Mouse (Mus musculus) liver, postnatal 0 days (tissue): ENCODE results near the gene Atrip. TPM values are rescaled to one million over a fixed set of nuclear protein-coding genes. Genes with fewer than 3 reads are reported as not detected.
A peak's percentile ranks its signal among the peaks of the same experiment; 100 is the strongest.

Source experiments
- ATAC-seq: fragments of 200-750 bp; cut with Nextera tagmentation; 2 replicates; pipeline ENCODE4 v1.8.0; 2017; ENCODE audit warnings: mild to moderate bottlenecking, moderate library complexity
- DNase-seq: peaks from one replicate; pipeline ENCODE4 v3.0.0-alpha.2; 2016
- H3K27ac ChIP-seq: fragments of 300-500 bp; sonication (generic); 2 replicates; pipeline ENCODE4 v1.5.1; 2014; ENCODE audit warnings: antibody characterized with exemption, moderate library complexity, mild to moderate bottlenecking, low read depth
- H3K27me3 ChIP-seq: fragments of 300-500 bp; sonication (generic); 2 replicates; pipeline ENCODE4 v1.6.1; 2014; ENCODE audit warnings: low read length, control low read depth, mixed read lengths; ENCODE audit not compliant: insufficient read depth
- H3K36me3 ChIP-seq: fragments of 300-500 bp; sonication (generic); replicated peaks from 2 replicates; pipeline ENCODE4 v1.6.1; 2014; ENCODE audit warnings: mild to moderate bottlenecking, control low read depth, low read length, moderate library complexity, mixed read lengths; ENCODE audit not compliant: insufficient read depth
- H3K4me1 ChIP-seq: fragments of 300-500 bp; sonication (generic); 2 replicates; pipeline ENCODE4 v1.6.1; 2014; ENCODE audit warnings: antibody characterized with exemption, mild to moderate bottlenecking, control low read depth; ENCODE audit not compliant: insufficient read depth
- H3K4me2 ChIP-seq: fragments of 300-500 bp; sonication (generic); 2 replicates; pipeline ENCODE4 v1.6.1; 2014; ENCODE audit warnings: low read depth, mild to moderate bottlenecking, low read length, moderate library complexity, mixed read lengths
- H3K4me3 ChIP-seq: fragments of 300-500 bp; sonication (generic); 2 replicates; pipeline ENCODE4 v1.5.1; 2014; ENCODE audit warnings: low read depth, low read length
- H3K9ac ChIP-seq: fragments of 300-500 bp; sonication (generic); replicated peaks from 2 replicates; pipeline ENCODE4 v1.6.1; 2014; ENCODE audit warnings: mild to moderate bottlenecking, moderate library complexity
- H3K9me3 ChIP-seq: fragments of 300-500 bp; sonication (generic); 2 replicates; pipeline ENCODE4 v1.6.1; 2016; ENCODE audit warnings: mild to moderate bottlenecking, control low read depth, low read length, mixed read lengths
- CTCF ChIP-seq: sonication (generic); IDR thresholded peaks from 2 replicates; pipeline ENCODE4 v1.5.1; 2016; ENCODE audit warnings: antibody characterized with exemption, low read depth
- EP300 ChIP-seq: IDR thresholded peaks from 2 replicates; pipeline ENCODE4 v1.6.1; 2016; ENCODE audit warnings: antibody characterized with exemption, low read depth, mild to moderate bottlenecking
- WGBS: fragments of 180-500 bp; shearing (Covaris S2); extraction: QIAGEN DNeasy Blood & Tissue Kit; methylation state at CpG from one replicate; pipeline ENCODE4 v1.1.7; 2014; ENCODE audit not compliant: insufficient replicate concordance; 5-methylcytosine and 5-hydroxymethylcytosine counted together
- polyA plus RNA-seq: library from polyadenylated mRNA; unstranded; fragments of >200 nt; fragmentation: Nextera tagmentation; extraction: Ambion mirVana; gene quantifications from 2 replicates; pipeline ENCODE4 v1.2.1, GENCODE M21; 2015

The Atrip gene
- polyA plus RNA-seq, 1 experiment from 2014 or later: 6.7 TPM

DNA sequence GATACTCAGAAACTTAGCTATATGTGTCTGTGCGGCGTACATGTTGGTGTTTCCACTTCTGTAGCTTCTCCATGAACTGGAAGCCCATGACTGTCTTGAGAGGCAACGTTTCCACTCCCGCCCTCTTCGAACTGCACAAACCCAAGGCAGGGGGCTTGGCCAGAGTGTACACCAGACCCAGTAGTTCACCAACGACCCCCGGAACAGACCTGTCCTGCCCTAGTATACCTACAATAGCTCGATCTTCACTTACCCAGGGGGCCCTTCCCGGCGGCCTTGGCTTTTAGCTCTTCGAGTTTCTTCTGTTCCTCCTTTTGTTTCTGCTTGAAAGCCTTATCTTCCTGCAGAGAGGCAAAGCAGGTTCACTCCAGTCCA, 7.8 kb upstream of the Atrip start:
- H3K27me3 ChIP-seq: no peaks in the 10 kb centered on the region
- H3K9ac ChIP-seq: peak overlapping the region; percentile 83
- H3K4me1 ChIP-seq: peaks cover 19% of the 10 kb centered on the region
- DNase-seq: no peak
- WGBS: 3% methylated on average over 11 of the region's 11 CpGs
- no peaks in the 10 kb centered on the region for H3K9me3 ChIP-seq
- H3K36me3 ChIP-seq: no peaks in the 10 kb centered on the region; the same call in 1 of the 2 replicates
- peak overlapping the region; percentile 70 for H3K4me3 ChIP-seq
- peak overlapping the region; percentile 77 for H3K4me2 ChIP-seq
- ATAC-seq: peak; percentile 8; the same call in 1 of the 2 replicates
- TF ChIP-seq EP300 (no peak), CTCF (no peak)
- peak overlapping the region; percentile 73 for H3K27ac ChIP-seq

DNA sequence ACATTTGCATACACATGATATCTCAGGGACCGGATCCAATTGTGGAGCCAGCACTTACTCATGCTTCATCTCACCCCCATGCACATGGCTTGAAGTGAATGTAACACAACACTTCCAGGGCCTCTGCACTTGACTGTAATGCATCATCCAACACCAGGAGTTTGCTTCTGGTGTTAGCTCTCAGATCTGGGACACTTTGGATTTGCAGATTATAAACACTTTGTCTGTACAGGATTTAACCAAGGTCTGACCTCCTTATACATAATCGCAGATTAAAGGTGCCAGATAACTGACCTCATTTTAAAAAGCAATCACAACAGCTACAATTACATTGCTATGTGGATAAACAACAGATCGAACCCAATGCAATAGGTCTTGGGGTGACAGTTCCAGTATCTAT, 6.6 kb upstream of the Atrip start:
- Histone ChIP-seq H3K36me3 (no peaks in the 10 kb centered on the region; the same call in 1 of the 2 replicates), H3K9me3 (no peaks in the 10 kb centered on the region), H3K27me3 (no peaks in the 10 kb centered on the region), H3K27ac (no peak overlapping the region), H3K9ac (no peak overlapping the region), H3K4me3 (no peak overlapping the region), H3K4me2 (peak overlapping the region; percentile 77; the same call in 1 of the 2 replicates), H3K4me1 (peaks cover 19% of the 10 kb centered on the region)
- 80% methylated on average over 3 of the region's 3 CpGs for WGBS
- ATAC-seq (no peak), DNase-seq (no peak)
- TF ChIP-seq EP300 (no peak), CTCF (no peak)

DNA sequence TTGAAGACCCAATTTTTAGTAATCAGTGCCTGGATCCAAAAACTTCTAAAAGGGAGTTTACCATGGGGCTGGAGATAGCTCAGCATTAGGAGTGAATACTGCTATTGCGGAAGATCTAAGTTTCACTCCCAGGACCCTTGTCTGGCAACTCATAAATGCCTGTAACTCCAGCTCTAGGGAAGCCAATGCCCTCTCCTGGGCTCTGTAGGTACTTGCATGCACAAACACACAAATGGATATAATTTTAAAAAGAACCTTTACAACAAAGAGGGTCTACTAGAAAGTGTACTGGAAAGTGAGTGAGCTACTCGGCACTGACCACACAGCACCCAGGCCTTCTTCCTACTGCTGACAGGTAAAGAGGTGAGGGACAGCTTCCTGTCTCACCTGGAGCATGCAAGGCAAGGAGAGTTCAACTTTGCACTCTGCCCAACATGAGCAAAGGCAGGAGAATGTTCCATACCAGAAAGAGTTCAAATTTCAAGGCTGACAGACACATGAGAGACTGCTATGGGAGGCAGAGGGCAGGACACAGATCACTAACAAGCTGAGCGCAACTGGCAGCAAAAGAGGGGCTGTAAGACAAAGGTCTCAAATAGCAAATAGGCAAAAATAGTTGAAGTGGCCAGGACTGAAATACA, 5.7 kb downstream of the Atrip start:
- DNase-seq (no peak), ATAC-seq (peak; percentile 62)
- Histone ChIP-seq H3K4me3 (no peak overlapping the region), H3K4me2 (no peak overlapping the region), H3K9me3 (no peaks in the 10 kb centered on the region), H3K36me3 (peaks cover 70% of the 10 kb centered on the region), H3K4me1 (peaks cover 6% of the 10 kb centered on the region), H3K27ac (peak overlapping the region; percentile 39; the same call in 1 of the 2 replicates), H3K27me3 (no peaks in the 10 kb centered on the region), H3K9ac (no peak overlapping the region)
- peak; percentile 48 for TF ChIP-seq CTCF
- TF ChIP-seq EP300: no peak
- 83% methylated on average over 3 of the region's 3 CpGs for WGBS

DNA sequence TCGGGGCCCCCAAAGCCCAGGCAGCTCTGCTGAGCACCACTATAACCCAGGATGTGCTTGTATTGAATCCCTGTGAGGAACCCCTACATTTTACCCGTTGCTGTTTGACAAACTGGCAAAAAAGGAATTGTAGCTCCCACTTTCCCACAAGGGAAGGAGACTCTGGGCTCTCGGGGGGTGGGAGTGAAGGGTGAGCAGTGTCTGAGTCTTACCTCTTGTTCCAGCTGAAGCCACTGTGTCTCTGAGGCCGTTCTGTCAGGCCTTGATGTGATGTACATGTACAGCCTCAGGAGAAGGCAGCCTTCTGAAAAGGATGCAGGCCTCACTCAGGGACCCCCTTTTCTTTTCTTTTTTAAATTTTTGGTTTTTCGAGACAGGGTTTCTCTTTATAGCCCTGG, 13.0 kb downstream of the Atrip start:
- H3K4me1 ChIP-seq: peaks cover 20% of the 10 kb centered on the region
- no peak overlapping the region for H3K27ac ChIP-seq
- DNase-seq (no peak), ATAC-seq (no peak)
- WGBS: 83% methylated on average over 5 of the region's 5 CpGs
- no peak overlapping the region for H3K4me3 ChIP-seq
- peaks cover 53% of the 10 kb centered on the region for H3K36me3 ChIP-seq
- no peak for TF ChIP-seq CTCF
- no peak for TF ChIP-seq EP300
- H3K27me3 ChIP-seq: no peaks in the 10 kb centered on the region
- H3K9me3 ChIP-seq: no peaks in the 10 kb centered on the region
- H3K9ac ChIP-seq: no peak overlapping the region
- no peak overlapping the region for H3K4me2 ChIP-seq

DNA sequence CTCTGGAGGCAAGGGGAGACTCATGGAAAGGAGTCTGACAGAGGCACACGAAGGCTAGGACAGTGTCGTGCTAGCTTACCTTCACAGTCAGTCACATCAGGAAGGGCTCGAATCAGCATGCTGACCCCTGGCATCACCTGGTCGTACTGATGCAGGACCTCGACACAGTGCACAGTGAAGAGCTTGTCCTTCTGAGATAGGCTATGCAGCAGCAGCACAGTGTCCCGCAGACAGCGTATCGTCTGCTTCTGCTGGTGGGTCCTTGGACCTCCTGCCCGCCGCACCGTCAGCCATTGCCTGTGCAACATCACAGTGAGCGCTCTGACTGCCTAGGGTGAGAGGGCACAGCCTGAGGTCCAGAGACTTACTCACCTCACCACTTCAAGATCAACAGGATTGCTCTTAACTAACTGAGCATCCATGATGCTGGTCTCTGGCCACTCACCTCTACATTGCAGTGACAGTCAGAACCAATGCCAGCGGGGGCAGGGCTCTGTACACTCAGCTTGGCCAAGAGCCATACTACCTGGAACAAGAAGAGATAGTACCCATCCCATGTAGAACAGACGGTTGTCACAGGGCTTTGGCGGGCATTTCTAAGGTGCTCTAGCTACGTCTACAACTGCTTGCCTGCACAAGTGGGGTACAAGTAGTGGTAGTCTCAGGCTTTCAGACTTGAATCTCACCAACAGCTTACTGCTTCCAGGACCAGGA, 13.6 kb downstream of the Atrip start:
- ATAC-seq (no peak), DNase-seq (peak; percentile 43)
- H3K4me2 ChIP-seq: peak overlapping the region; percentile 77; the same call in 1 of the 2 replicates
- H3K9ac ChIP-seq: no peak overlapping the region
- peaks cover 47% of the 10 kb centered on the region for H3K36me3 ChIP-seq
- peaks cover 26% of the 10 kb centered on the region for H3K4me1 ChIP-seq
- no peaks in the 10 kb centered on the region for H3K27me3 ChIP-seq
- no peaks in the 10 kb centered on the region for H3K9me3 ChIP-seq
- H3K27ac ChIP-seq: no peak overlapping the region
- no peak for TF ChIP-seq CTCF
- no peak for TF ChIP-seq EP300
- H3K4me3 ChIP-seq: no peak overlapping the region
- WGBS: 84% methylated on average over 16 of the region's 16 CpGs

DNA sequence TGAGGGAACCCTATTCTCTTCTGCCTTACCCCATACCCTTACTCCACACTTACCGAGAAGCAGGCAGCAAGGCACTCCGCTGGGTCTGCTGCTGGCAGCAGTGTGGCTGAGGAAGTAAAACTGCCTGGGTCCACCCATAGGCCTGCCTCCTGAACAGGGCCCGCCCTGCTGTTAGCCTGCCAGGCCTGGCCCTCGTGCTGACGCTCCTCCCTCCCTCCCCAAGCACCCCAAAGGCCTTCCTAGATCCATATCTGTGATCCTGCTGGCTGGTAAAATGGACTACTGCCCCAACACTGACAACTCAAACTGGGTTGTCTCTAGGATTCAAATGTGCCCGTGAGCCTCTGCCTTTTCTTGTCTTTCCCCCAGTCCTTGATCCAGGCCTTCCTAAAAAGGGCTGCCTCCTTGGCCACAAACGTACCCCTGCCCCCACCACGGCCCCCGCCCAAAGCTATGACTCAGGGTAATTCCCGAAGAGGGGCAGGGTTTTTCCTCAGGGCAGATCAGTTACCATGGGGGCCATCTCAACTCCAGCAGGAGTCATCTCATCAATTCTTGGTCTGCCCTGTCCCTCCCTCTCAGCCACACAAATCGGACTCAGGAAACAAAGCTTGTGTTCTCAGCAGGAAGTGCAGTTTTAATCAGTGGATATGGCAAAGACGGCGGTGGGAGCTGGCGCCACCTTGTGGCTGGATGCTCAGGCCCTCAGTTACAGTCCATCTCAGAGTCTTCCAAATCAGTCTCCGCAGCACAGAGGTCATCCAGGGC, 14.6 kb downstream of the Atrip start, which contains the start of gene Trex1:
TSS of gene Trex1 (minus strand) at position 599 of the 768 bp plus-strand sequence.
- Histone ChIP-seq H3K4me1 (peaks cover 33% of the 10 kb centered on the region), H3K4me2 (peak within 1 kb of the TSS; percentile 77), H3K27ac (peak within 1 kb of the TSS; percentile 93), H3K9ac (peak within 1 kb of the TSS; percentile 76), H3K9me3 (no peaks in the 10 kb centered on the region), H3K36me3 (peaks cover 38% of the 10 kb centered on the region), H3K27me3 (no peaks in the 10 kb centered on the region), H3K4me3 (peak within 1 kb of the TSS; percentile 51)
- peak; percentile 93 for ATAC-seq
- peak; percentile 90 for DNase-seq
- WGBS: 2% methylated on average over 15 of the region's 15 CpGs
- TF ChIP-seq EP300 (no peak), CTCF (peak; percentile 99)
